Mouse (Mus musculus) small intestine, adult 2 months (tissue): ENCODE measurements around the gene Inpp5f.

Experiments
- CTCF ChIP-seq: fragments of 200-500 bp; IDR thresholded peaks from 2 replicates; pipeline ENCODE4 v1.5.1; 2012; ENCODE audit warnings: low read depth, mild to moderate bottlenecking, control low read depth, inconsistent platforms, low read length, moderate library complexity, mixed read lengths; ENCODE audit not compliant: insufficient replicate concordance, insufficient read length; ENCODE audit errors: extremely low read depth
- POLR2A ChIP-seq: fragments of 200-500 bp; IDR thresholded peaks from 2 replicates; pipeline ENCODE4 v1.6.1; 2012; ENCODE audit warnings: low read depth, mild to moderate bottlenecking, control low read depth, inconsistent platforms, low read length, moderate library complexity

- TF ChIP-seq CTCF (no peak), POLR2A (no peak)
Measured at GRCm38 (mm10) chr7:128627251-128627650, 16.1 kb downstream of the Inpp5f start.
